Mouse (Mus musculus): ENCODE measurements at regions not wholly inside any gene's neighbourhood (a gene's known extent, or its start where the extent isn't known, plus 50 kb on each side); places are given as distances from the start of the nearest gene placed in this dataset.

DNA sequence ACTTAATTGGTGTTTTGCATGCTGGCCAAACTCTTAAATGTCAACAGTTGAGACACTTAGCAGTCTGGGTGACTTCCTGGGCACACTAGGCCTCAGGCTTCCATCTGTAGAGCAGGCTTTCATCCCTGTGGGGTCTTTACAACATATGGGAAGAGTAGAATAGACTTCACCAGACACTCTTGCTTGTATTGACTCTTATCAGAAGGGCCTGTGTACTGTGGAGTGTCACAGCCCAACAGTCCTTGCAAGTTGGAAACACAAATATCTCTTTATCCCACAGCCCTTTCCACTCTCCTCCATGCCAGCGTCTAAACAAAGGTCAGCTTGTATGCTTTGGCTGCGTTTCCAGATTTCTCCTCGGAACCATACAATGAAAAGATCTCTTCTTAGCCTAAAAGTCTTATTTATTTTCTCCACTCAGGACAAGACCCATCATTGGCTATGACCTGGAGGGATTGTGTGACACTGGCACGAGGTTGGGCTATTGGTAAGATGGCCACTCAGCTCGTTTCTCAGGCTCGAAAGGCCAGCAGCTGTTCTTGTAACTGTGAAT lies 50.6 kb upstream of the Itga6 start:
- in situ Hi-C loops (cut with MboI; ENCODE audit: low sequenced_read_pairs in 2 of 2, unreplicated experiment in 2 of 2), result no loop called here
- H3K9me3 ChIP-seq (ENCODE audit: control insufficient read depth, insufficient read depth, low read depth, low read length), result no peaks in the 10 kb centered on the region
- H3K4me1 ChIP-seq (ENCODE audit: control insufficient read depth in 2 of 2, insufficient read depth in 2 of 2, low read length in 2 of 2, poor library complexity in 1 of 2), result peaks cover 0 to 2% of the 10 kb centered on the region in 2 experiments; a peak in 1 of 4 replicates
- no peaks in the 10 kb centered on the region for H3K36me3 ChIP-seq (ENCODE audit: control insufficient read depth, insufficient read depth, low read length, poor library complexity, severe bottlenecking)
- H3K4me3 ChIP-seq (ENCODE audit: insufficient read depth in 1 of 2, low read depth in 1 of 2, low read length in 2 of 2, poor library complexity in 1 of 2, severe bottlenecking in 1 of 2), result no peak overlapping the region
- DNase-seq (ENCODE audit: low read depth, low spot score), result no peak
- TF ChIP-seq ZNF384 (IDR thresholded peaks at IDR 0.05; ENCODE audit: low read depth, low read length), result no peak
- TF ChIP-seq MAFK (IDR thresholded peaks at IDR 0.05; ENCODE audit: insufficient read depth, low read depth, low read length), result no peak
- TF ChIP-seq HCFC1 (IDR thresholded peaks at IDR 0.05; ENCODE audit: borderline replicate concordance, insufficient read depth, low read length), result no peak
- no peak for TF ChIP-seq CHD2 (IDR thresholded peaks at IDR 0.05; ENCODE audit: low read depth, low read length)
- H3K9ac ChIP-seq (ENCODE audit: insufficient read depth, low read depth, low read length, poor library complexity, severe bottlenecking), result no peak overlapping the region
- H3K27ac ChIP-seq (ENCODE audit: insufficient read depth, low read depth, low read length, poor library complexity, severe bottlenecking), result no peak overlapping the region

All from ES-E14 (cell line).